9 mouse cellular contexts compared by ENCODE assay signal in the genomic region with DNA sequence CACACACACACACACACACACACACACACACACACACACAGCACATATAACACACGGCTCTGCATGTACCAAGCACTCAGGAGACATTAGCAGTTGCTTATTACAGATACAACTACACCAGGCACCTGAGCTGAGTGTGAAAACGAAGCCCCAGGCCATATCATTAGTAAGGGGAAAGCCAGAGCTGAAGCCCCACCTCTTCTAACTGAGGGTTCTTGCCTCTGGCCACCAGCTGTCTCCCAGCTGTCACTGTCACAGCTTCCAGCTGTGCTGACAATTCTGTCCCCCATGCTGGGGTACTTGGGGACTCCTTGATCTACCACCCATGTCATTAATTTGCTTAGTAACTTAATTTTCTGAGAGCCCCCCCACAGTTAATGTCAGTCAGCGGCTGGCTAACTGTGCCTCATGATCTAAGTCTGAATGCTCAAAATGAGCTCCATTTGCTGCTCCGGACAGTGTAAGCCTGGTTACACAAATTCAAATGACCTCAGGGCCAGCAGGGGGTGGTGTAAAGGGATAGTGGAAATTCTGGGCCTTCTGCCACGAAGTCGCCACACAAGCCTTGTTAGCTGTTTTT.
DNase-seq lines count a peak whose midpoint lies in the region.
"Had no signal": no experiment of that assay in that cellular context is flagged by ENCODE, and none has a peak within 500 bp of the region (broad histone marks: within the 10 kb centered on the region; RNA-seq: fewer than 3 reads in every experiment).

No protein-coding gene starts in this region.

- H3K27me3 ChIP-seq in splenic B cell, adult 2 months (ENCODE audit: control insufficient read depth, insufficient read depth, low read length, poor library complexity, severe bottlenecking) = no peaks in the 10 kb centered on the region; the same call in 1 of the 2 replicates

- DNase-seq in MN1 (ENCODE audit: low spot score) = peak; percentile 67
- DNase-seq in cerebellum, adult 11-12 months = peak; percentile 76
- peak; percentile 53 for DNase-seq in forelimb bud, embryonic 11.5 days (ENCODE audit: low read depth, low spot score)
- peak; percentile 74 for DNase-seq in kidney, adult 9 months
- DNase-seq in lung, postnatal 25 days (ENCODE audit: low spot score) = peak; percentile 56
- DNase-seq in splenic B cell, adult 2 months (ENCODE audit: low read depth, low spot score) = peak; percentile 13
- no peak for DNase-seq in left cerebral cortex, adult 9 months (ENCODE audit: low spot score in 2 of 2)
- DNase-seq in frontal cortex, postnatal 10 days (ENCODE audit: low spot score in 2 of 2) = no peak

- H3K36me3 ChIP-seq in splenic B cell, adult 2 months (ENCODE audit: control insufficient read depth, insufficient read depth, low read length, poor library complexity, severe bottlenecking) = no peaks in the 10 kb centered on the region
- H3K36me3 ChIP-seq: liver, embryonic 15.5 days had no signal

Comparison
In these comparisons a context has a peak if more than half of its experiments do, and no peak if none do; other contexts are left out.
1. DNase-seq: peak in MN1 (single experiment), cerebellum, adult 11-12 months (single experiment), forelimb bud, embryonic 11.5 days (single experiment), kidney, adult 9 months (single experiment), lung, postnatal 25 days (single experiment) and splenic B cell, adult 2 months (single experiment); none in left cerebral cortex, adult 9 months (0 of 2) and frontal cortex, postnatal 10 days (0 of 2).